Mouse (Mus musculus): ENCODE measurements at regions not wholly inside any gene's neighbourhood (a gene's known extent, or its start where the extent isn't known, plus 50 kb on each side); places are given as distances from the start of the nearest gene placed in this dataset.
"Not testable (repeated sequence)": the region's sequence is repeated elsewhere in the genome, so short reads cannot be mapped to it uniquely, and the experiment has no call there.

GRCm38 (mm10) chr9:23692768-23693441 lies 404.9 kb upstream of the Npsr1 start:
- Histone ChIP-seq H3K9ac (ENCODE audit: low read length) (no peak overlapping the region), H3K4me1 (ENCODE audit: control insufficient read depth, insufficient read depth, low read length) (no peaks in the 10 kb centered on the region), H3K4me3 (ENCODE audit: low read depth, low read length) (no peak overlapping the region), H3K27me3 (ENCODE audit: control insufficient read depth, insufficient read depth, low read length) (no peaks in the 10 kb centered on the region), H3K9me3 (ENCODE audit: control insufficient read depth, low read length) (no peaks in the 10 kb centered on the region), H3K36me3 (ENCODE audit: control insufficient read depth, insufficient read depth, low read length) (no peaks in the 10 kb centered on the region), H3K27ac (ENCODE audit: low read depth, low read length) (no peak overlapping the region), H3K4me2 (no peak overlapping the region)
- ATAC-seq (ENCODE audit: low FRiP score) (peak; percentile 61; the same call in 1 of the 2 replicates), DNase-seq (ENCODE audit: low spot score, missing footprints) (no peak)
- WGBS = 70% methylated on average over 8 of the region's 8 CpGs

- Histone ChIP-seq H3K27ac (ENCODE audit: low read depth, low read length) (no peak overlapping the region), H3K9ac (ENCODE audit: low read length) (no peak overlapping the region), H3K27me3 (ENCODE audit: control insufficient read depth, insufficient read depth, low read length) (no peaks in the 10 kb centered on the region), H3K4me2 (no peak overlapping the region), H3K4me1 (ENCODE audit: control insufficient read depth, insufficient read depth, low read length) (no peaks in the 10 kb centered on the region), H3K4me3 (ENCODE audit: low read depth, low read length) (no peak overlapping the region), H3K9me3 (ENCODE audit: control insufficient read depth, low read length) (no peaks in the 10 kb centered on the region), H3K36me3 (ENCODE audit: control insufficient read depth, insufficient read depth, low read length) (no peaks in the 10 kb centered on the region)
- no peak for ATAC-seq (ENCODE audit: low FRiP score)
- no peak for DNase-seq (ENCODE audit: low spot score, missing footprints)
- 59% methylated on average over 1 of the region's 1 CpGs for whole genome bisulfite sequencing
These were observed 404.4 kb upstream of the Npsr1 start for GRCm38 (mm10) chr9:23693442-23693829.

- WGBS = 96% methylated on average over 2 of the region's 2 CpGs
- H3K4me1 ChIP-seq (ENCODE audit: control insufficient read depth, insufficient read depth, low read length) = no peaks in the 10 kb centered on the region
- no peaks in the 10 kb centered on the region for H3K9me3 ChIP-seq (ENCODE audit: control insufficient read depth, low read length)
- no peak overlapping the region for H3K27ac ChIP-seq (ENCODE audit: low read depth, low read length)
- no peaks in the 10 kb centered on the region for H3K36me3 ChIP-seq (ENCODE audit: control insufficient read depth, insufficient read depth, low read length)
- no peak overlapping the region for H3K4me2 ChIP-seq
- DNase-seq (ENCODE audit: low spot score, missing footprints) (no peak), ATAC-seq (ENCODE audit: low FRiP score) (no peak)
- H3K4me3 ChIP-seq (ENCODE audit: low read depth, low read length) = no peak overlapping the region
- no peak overlapping the region for H3K9ac ChIP-seq (ENCODE audit: low read length)
- H3K27me3 ChIP-seq (ENCODE audit: control insufficient read depth, insufficient read depth, low read length) = no peaks in the 10 kb centered on the region
These were observed 403.3 kb upstream of the Npsr1 start for GRCm38 (mm10) chr9:23694481-23694880.

- ATAC-seq (ENCODE audit: low FRiP score) (no peak), DNase-seq (ENCODE audit: low spot score, missing footprints) (no peak)
- no peak overlapping the region for H3K4me2 ChIP-seq
- no peaks in the 10 kb centered on the region for H3K27me3 ChIP-seq (ENCODE audit: control insufficient read depth, insufficient read depth, low read length)
- no peak overlapping the region for H3K27ac ChIP-seq (ENCODE audit: low read depth, low read length)
- H3K36me3 ChIP-seq (ENCODE audit: control insufficient read depth, insufficient read depth, low read length) = no peaks in the 10 kb centered on the region
- H3K9ac ChIP-seq (ENCODE audit: low read length) = no peak overlapping the region
- no peaks in the 10 kb centered on the region for H3K9me3 ChIP-seq (ENCODE audit: control insufficient read depth, low read length)
- 86% methylated on average over 1 of the region's 1 CpGs for WGBS
- H3K4me3 ChIP-seq (ENCODE audit: low read depth, low read length) = no peak overlapping the region
- no peaks in the 10 kb centered on the region for H3K4me1 ChIP-seq (ENCODE audit: control insufficient read depth, insufficient read depth, low read length)
These were observed 397.2 kb upstream of the Npsr1 start for GRCm38 (mm10) chr9:23700567-23700966.

GRCm38 (mm10) chr9:23717584-23717983 lies 380.2 kb upstream of the Npsr1 start:
- not testable (repeated sequence) for H3K4me1 ChIP-seq (ENCODE audit: control insufficient read depth, insufficient read depth, low read length); H3K9me3 ChIP-seq (ENCODE audit: control insufficient read depth, low read length); H3K4me2 ChIP-seq; H3K9ac ChIP-seq (ENCODE audit: low read length); H3K36me3 ChIP-seq (ENCODE audit: control insufficient read depth, insufficient read depth, low read length); H3K4me3 ChIP-seq (ENCODE audit: low read depth, low read length); ATAC-seq (ENCODE audit: low FRiP score); H3K27me3 ChIP-seq (ENCODE audit: control insufficient read depth, insufficient read depth, low read length); H3K27ac ChIP-seq (ENCODE audit: low read depth, low read length)
- DNase-seq (ENCODE audit: low spot score, missing footprints) = peak; percentile 99

GRCm38 (mm10) chr9:23728816-23729215 lies 369.0 kb upstream of the Npsr1 start:
- no peak overlapping the region for H3K4me3 ChIP-seq (ENCODE audit: low read depth, low read length)
- H3K4me2 ChIP-seq = no peak overlapping the region
- no peaks in the 10 kb centered on the region for H3K9me3 ChIP-seq (ENCODE audit: control insufficient read depth, low read length)
- H3K9ac ChIP-seq (ENCODE audit: low read length) = no peak overlapping the region
- H3K4me1 ChIP-seq (ENCODE audit: control insufficient read depth, insufficient read depth, low read length) = no peaks in the 10 kb centered on the region
- ATAC-seq (ENCODE audit: low FRiP score) = no peak
- 84% methylated on average over 4 of the region's 4 CpGs for WGBS
- no peaks in the 10 kb centered on the region for H3K27me3 ChIP-seq (ENCODE audit: control insufficient read depth, insufficient read depth, low read length)
- H3K27ac ChIP-seq (ENCODE audit: low read depth, low read length) = no peak overlapping the region
- DNase-seq (ENCODE audit: low spot score, missing footprints) = no peak
- H3K36me3 ChIP-seq (ENCODE audit: control insufficient read depth, insufficient read depth, low read length) = no peaks in the 10 kb centered on the region

- H3K36me3 ChIP-seq (ENCODE audit: control insufficient read depth, insufficient read depth, low read length) = no peaks in the 10 kb centered on the region
- ATAC-seq (ENCODE audit: low FRiP score) = no peak
- no peak for DNase-seq (ENCODE audit: low spot score, missing footprints)
- no peak overlapping the region for H3K4me3 ChIP-seq (ENCODE audit: low read depth, low read length)
- 88% methylated on average over 5 of the region's 5 CpGs for WGBS
- no peaks in the 10 kb centered on the region for H3K9me3 ChIP-seq (ENCODE audit: control insufficient read depth, low read length)
- no peak overlapping the region for H3K4me2 ChIP-seq
- H3K27ac ChIP-seq (ENCODE audit: low read depth, low read length) = no peak overlapping the region
- no peaks in the 10 kb centered on the region for H3K4me1 ChIP-seq (ENCODE audit: control insufficient read depth, insufficient read depth, low read length)
- H3K9ac ChIP-seq (ENCODE audit: low read length) = no peak overlapping the region
- H3K27me3 ChIP-seq (ENCODE audit: control insufficient read depth, insufficient read depth, low read length) = no peaks in the 10 kb centered on the region
These were observed 345.3 kb upstream of the Npsr1 start for GRCm38 (mm10) chr9:23752478-23752877.

- no peak overlapping the region for H3K27ac ChIP-seq (ENCODE audit: low read depth, low read length)
- no peaks in the 10 kb centered on the region for H3K27me3 ChIP-seq (ENCODE audit: control insufficient read depth, insufficient read depth, low read length)
- DNase-seq (ENCODE audit: low spot score, missing footprints) (no peak), ATAC-seq (ENCODE audit: low FRiP score) (no peak)
- no peak overlapping the region for H3K4me3 ChIP-seq (ENCODE audit: low read depth, low read length)
- no peaks in the 10 kb centered on the region for H3K4me1 ChIP-seq (ENCODE audit: control insufficient read depth, insufficient read depth, low read length)
- WGBS = 75% methylated on average over 4 of the region's 4 CpGs
- no peaks in the 10 kb centered on the region for H3K9me3 ChIP-seq (ENCODE audit: control insufficient read depth, low read length)
- no peaks in the 10 kb centered on the region for H3K36me3 ChIP-seq (ENCODE audit: control insufficient read depth, insufficient read depth, low read length)
- no peak overlapping the region for H3K4me2 ChIP-seq
- H3K9ac ChIP-seq (ENCODE audit: low read length) = no peak overlapping the region
These were observed 311.1 kb upstream of the Npsr1 start for GRCm38 (mm10) chr9:23786660-23787059.
